Mouse (Mus musculus): Measurements from ENCODE around the gene Cdc42bpa. TPM values are rescaled to one million over a fixed set of nuclear protein-coding genes. Genes with fewer than 3 reads are reported as not detected.

Cdc42bpa gene
- total RNA-seq, 2 experiments from 2014 or later: 25.9 to 27.8 TPM

DNA sequence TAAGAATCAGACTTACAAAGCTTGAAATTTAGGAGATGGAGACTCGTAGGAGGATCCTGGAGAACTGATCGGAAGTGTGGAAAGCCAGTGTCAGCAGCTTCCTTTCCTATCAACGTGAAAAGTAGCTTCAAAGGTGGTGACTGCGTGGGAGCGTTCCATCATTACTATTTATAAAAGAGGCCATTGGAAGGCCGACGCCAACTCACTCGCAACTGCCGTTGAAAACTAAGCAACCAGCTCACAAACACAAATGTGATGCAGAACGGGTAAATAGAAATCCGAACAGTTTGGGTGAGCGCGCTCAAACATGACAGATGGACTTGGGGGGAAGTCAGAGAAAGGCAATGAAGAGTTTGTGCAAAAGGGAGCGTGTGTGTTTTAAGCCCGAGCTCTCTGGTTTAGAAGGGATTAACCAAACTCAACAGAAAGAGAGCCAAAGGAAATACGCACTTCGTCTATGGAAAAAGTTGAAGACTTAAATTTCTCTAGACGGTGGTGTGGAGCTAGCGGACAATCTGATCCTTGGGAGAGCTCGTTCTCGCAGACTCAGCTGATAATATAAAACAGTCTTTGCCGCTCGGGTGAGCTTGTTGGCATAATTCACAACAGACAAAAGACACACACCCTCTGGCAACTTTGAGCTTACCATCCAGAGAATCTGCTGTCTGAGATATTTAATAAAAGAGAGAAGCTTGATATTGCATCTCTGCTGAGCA lies 20.0 kb upstream of the Cdc42bpa start:
- no peak overlapping the region for H3K4me3 ChIP-seq
- no peak overlapping the region for H3K27ac ChIP-seq
- TF ChIP-seq CTCF (IDR thresholded peaks at IDR 0.05): no peak
- intact Hi-C loops (cut with DNase I): no loop called here
- no peak for DNase-seq

DNA sequence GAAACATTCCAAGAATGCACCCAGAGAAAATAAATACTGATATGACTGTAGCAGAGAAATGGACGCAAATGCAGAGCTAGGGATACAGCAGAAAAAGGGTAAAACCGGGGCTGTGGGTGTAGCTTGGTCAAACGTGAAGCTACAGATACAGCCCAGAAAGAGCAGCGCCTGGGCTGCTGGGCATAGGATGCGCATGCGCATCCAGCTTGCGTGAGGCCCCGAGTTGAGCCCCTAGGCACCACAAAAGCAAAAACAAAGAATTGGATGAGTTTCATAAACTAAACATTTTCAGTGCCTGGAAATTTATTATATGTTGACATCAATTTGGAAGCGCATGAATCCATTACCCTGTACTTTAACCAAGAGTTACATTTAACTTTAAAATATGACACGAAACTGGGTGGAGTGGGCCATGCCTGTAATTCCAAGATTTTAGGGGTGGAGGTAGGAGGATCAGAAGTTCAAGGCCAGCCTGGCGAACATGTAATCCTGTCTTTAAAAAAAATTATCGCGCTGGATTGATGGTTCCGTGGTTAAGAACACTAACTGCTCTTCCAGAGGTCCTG lies 19.4 kb upstream of the Cdc42bpa start:
- no peak for TF ChIP-seq CTCF (IDR thresholded peaks at IDR 0.05)
- no peak for DNase-seq
- intact Hi-C loops (cut with DNase I): no loop called here
- Histone ChIP-seq H3K4me3 (no peak overlapping the region), H3K27ac (no peak overlapping the region)

DNA sequence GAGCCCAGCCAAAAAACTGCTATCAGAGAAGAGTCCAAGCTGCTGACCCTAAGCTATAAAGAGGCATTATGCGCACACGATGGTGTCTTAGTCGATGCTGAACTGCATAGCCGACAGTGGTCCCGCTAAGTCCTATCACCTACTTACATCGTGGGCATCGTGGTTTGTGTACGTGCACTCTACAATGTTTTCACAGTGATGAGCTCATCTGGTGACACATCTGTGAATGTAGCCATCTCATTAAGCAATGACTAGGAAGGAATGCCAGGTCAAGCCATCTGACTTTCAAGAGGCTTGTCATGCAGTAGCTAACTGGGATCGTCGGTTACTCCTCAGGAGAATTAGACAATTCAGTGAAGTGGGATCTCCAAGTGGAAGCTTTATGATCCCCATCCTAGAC lies 15.3 kb upstream of the Cdc42bpa start:
- DNase-seq: no peak
- intact Hi-C loops (cut with DNase I): no loop called here

DNA sequence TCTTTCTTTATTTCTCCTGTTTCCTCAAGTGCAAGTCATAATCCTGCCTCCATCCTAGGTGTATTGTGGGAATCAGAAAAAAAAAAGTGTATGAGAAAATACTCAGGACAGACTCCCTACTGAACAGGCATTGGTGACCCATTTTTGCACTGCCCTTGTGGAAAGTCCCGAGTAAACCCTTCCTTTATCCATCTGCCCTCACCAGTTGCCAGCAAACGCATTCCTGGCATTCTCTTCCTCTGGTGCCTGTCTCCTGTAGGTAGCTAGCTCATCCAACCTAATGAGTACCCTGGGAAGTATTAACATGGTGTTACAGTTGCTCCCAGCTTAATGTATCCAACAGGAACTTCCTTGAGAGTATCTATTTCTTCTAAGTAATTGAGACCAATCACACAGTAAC lies 13.7 kb upstream of the Cdc42bpa start:
- intact Hi-C loops (cut with DNase I): no loop called here
- TF ChIP-seq CTCF (IDR thresholded peaks at IDR 0.05): no peak
- Histone ChIP-seq H3K27ac (no peak overlapping the region), H3K4me3 (no peak overlapping the region)
- no peak for DNase-seq

More for the DNA sequence above, 15.3 kb upstream of the Cdc42bpa start:
- no peak for TF ChIP-seq CTCF (IDR thresholded peaks at IDR 0.05)
- no peak overlapping the region for H3K27ac ChIP-seq
- H3K4me3 ChIP-seq: no peak overlapping the region

DNA sequence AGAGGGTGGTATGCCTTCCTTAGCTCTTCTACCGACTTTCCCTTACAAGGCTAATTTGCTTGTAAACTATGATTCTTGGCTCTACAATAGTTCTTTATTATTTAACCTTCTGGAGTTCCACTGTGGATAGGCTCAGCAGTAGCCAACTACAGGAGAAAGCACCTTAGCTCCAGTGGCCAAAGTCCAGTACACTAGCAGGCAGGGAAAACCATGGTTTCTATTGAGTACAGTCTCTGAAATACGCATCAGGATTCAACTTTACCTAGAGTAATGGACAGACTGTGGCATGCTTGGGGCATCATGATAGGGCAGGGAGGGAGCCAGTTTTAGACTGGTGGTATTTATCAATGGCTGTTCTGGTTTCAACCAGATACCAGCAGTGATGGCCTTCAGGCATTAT lies 12.6 kb upstream of the Cdc42bpa start:
- Histone ChIP-seq H3K4me3 (no peak overlapping the region), H3K27ac (no peak overlapping the region)
- no peak for TF ChIP-seq CTCF (IDR thresholded peaks at IDR 0.05)
- intact Hi-C loops (cut with DNase I): no loop called here
- no peak for DNase-seq

DNA sequence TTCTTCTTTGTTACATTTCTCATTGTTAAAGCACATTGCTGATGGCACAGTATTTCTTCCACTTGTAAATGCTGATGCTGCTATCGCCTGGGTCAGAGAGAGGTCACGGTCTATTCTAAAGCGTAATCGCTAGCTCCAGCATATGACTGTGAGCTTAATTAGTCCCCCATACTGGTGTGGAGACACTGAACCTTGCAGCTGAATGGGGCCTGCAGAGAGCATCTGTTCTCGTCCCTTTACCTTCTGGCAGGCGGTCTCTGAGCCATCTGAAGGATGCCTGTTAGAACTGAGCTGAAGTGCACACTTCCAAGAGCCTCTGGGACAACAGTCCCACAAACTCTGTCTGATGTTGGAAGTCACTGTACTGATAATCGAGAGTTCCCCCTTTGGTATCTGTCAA lies 8.7 kb upstream of the Cdc42bpa start:
- no peak for DNase-seq
- Histone ChIP-seq H3K27ac (no peak overlapping the region), H3K4me3 (no peak overlapping the region)
- intact Hi-C loops (cut with DNase I): no loop called here
- TF ChIP-seq CTCF (IDR thresholded peaks at IDR 0.05): no peak

DNA sequence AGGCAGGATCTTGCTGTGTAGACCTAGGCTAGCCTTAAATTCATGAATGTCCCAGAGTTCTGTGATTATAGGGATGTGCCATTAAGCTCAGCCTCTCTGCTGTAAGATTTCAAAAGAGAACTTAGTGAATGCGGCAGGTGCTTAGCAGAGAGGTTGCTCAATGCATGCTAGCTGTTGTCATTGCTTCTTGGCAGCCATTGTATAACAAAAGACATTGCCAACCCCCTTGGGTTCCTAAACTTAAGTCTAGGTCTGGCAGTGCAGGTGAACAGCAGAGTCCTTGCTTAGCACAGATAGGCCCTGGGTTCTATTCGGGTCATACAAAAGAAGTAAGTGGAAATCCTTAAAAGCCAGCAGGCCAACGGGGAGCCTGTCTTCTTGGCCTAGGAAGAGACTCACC lies 7.0 kb upstream of the Cdc42bpa start:
- DNase-seq: no peak
- Histone ChIP-seq H3K27ac (no peak overlapping the region), H3K4me3 (no peak overlapping the region)
- intact Hi-C loops (cut with DNase I): no loop called here
- TF ChIP-seq CTCF (IDR thresholded peaks at IDR 0.05): no peak

DNA sequence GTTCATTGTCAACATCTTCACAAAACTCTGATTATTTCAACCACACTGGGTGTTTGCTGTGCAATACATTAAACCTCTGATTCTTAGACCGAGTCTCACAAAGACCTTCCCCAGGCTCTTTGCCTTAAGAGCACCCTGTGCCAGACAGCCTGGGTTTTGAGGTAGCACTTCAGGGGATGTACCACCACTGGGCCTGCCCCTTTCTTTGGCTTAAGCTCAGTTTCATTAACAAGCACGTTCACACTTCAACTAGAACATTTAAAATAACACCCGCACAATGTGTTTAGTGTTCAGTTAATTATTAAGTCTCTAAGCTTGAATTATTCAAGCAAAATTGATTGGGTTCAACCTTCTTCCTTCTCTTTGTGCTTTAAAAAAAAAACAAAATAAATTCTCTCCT lies 2.8 kb upstream of the Cdc42bpa start:
- H3K27ac ChIP-seq: no peak overlapping the region
- TF ChIP-seq CTCF (IDR thresholded peaks at IDR 0.05): no peak
- H3K4me3 ChIP-seq: no peak overlapping the region
- intact Hi-C loops (cut with DNase I): loop anchor here (5.0 kb wide), 1 partner anchor 100 kb away; no protein-coding TSS in a partner anchor
- DNase-seq: no peak

DNA sequence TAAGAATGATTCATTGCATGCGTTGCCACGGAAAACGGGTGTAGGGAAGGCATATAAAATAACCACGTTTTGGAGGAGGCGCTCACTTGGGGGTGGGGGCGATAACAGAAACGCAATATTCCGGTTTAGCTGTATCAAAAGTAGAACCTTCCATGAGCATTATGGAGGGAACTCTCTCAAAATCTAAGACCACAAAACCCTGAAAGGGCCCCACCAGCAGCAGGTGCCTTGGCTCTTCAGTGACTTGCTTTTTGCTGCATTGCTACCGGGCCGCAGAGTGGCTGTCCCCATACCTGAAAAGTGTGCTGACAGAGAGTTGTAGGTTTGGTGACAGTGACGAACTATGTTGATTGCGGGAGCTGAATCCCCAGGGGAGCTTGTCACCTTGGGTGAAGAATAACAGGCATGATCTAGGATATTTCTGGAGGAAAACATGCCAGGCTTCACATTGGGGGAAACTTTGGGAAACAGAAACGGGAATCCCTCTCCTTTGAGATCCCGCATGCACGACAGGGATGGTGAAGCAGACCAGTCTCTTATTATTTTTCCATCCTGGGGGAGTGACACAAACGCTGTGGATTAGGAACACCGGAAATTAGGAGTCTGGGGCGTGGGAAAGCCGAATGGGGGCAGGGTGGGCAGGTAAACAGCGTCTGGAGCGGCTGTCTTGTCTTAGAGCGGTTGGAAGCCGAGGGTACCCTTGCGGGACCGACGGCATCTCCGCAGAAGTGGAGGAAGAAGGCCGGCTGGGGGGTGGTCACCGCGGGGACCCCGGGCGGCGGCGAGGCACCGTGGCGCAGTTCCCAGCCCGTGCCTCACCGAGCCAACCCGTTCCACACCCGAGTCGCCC lies 1.2 kb upstream of the Cdc42bpa start:
- intact Hi-C loops (cut with DNase I): loop anchor here (5.0 kb wide), 1 partner anchor 102 kb away; no protein-coding TSS in a partner anchor
- no peak for TF ChIP-seq CTCF (IDR thresholded peaks at IDR 0.05)
- H3K4me3 ChIP-seq: peak overlapping the region; percentile 97
- DNase-seq: peak; percentile 33
- peak overlapping the region; percentile 95 for H3K27ac ChIP-seq

DNA sequence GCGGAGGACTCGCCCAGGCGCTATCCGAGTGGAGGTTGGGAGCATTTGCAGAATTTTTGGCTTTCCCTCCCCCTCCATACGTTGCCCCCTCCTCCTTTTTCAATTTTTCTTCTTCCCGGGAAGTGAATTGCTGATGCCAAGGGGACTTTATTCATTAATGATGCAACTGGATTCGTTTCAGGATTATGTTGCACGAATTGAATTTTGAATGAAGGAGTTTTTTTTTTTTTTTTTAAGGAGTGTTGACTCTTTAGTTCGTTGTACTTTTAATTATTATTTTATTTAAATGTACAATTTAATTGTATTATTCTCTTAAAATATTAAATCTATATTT lies 238 bp downstream of the Cdc42bpa start:
- peak overlapping the region; percentile 95 for H3K27ac ChIP-seq
- intact Hi-C loops (cut with DNase I): no loop called here
- H3K4me3 ChIP-seq: peak overlapping the region; percentile 97
- DNase-seq: no peak
- no peak for TF ChIP-seq CTCF (IDR thresholded peaks at IDR 0.05)

DNA sequence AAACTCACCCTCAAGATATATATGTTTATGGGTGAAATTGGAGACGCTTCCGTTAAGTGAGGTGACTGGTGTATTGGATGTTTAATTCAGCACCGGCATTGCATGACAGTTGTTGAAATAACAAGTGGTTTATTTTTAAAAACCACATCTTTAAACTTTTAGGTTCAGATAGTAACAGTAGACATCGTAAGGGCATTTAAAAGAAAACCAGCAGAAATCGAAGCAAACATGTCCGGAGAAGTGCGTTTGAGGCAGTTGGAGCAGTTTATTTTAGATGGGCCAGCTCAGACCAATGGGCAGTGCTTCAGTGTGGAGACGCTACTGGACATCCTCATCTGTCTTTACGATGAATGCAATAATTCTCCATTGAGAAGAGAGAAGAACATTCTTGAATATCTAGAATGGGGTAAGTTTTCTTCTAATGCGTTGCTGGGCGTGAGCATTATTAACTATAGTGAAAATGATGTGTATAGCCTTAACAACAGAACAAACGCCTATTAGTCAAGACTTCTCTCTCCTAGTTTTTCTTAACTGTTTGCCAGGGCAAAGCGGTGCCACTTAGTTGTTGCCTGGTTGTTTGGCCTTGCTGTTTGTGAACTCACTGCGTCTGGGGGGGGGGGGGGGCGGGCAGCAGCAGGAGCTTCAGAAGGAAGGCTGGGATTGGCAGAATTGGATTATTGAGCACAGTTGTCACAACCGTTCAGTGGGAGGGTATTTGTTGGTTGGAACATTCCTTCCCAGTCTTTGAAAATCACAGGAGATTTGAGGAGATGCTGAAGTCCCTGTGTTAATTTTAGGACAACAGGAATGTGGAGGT lies 818 bp downstream of the Cdc42bpa start:
- peak overlapping the region; percentile 95 for H3K27ac ChIP-seq
- intact Hi-C loops (cut with DNase I): no loop called here

DNA sequence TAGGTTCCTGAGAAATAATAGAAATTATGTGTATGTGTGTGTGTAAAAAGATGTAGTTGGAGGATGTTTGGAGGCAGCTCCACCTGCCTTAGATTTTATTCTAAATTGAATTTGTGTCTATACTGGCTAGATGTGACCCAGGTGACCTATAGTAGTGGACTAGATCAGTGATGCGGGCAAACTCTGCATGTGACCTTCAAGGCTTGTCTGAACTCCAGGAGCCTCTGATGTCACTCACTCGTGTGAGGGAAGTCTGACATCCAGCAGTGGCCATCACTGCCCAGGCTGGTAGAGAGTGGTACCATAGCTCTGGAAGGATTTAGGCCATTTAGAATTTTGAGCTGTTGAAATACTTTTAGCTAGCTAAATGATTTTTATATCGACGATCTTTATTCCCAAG lies 1.5 kb downstream of the Cdc42bpa start:
- TF ChIP-seq CTCF (IDR thresholded peaks at IDR 0.05): no peak
- no peak for DNase-seq
- H3K4me3 ChIP-seq: peak overlapping the region; percentile 97
- H3K27ac ChIP-seq: peak overlapping the region; percentile 95
- intact Hi-C loops (cut with DNase I): no loop called here

More for the DNA sequence above, 818 bp downstream of the Cdc42bpa start:
- H3K4me3 ChIP-seq: peak overlapping the region; percentile 97
- DNase-seq: no peak
- TF ChIP-seq CTCF (IDR thresholded peaks at IDR 0.05): no peak

All from gastrocnemius, adult 2 months (tissue).